Mouse (Mus musculus) E14TG2a.4 (cell line): ENCODE data around the gene Gzme.

ENCODE experiments used
- CTCF ChIP-seq: conservative IDR thresholded peaks from 2 replicates; pipeline ENCODE4 v1.5.1; 2014; ENCODE audit warnings: low read length
- POU5F1 ChIP-seq: IDR thresholded peaks from 2 replicates; pipeline ENCODE4 v1.6.1; 2014; ENCODE audit warnings: low read length, borderline replicate concordance

- no peak for TF ChIP-seq CTCF
- no peak for TF ChIP-seq POU5F1
Observed at GRCm38 (mm10) chr14:56162109-56162508, 41.7 kb upstream of the Gzme start.
